Mouse (Mus musculus): Measurements from ENCODE around the gene Sema6d. TPM values are rescaled to one million over a fixed set of nuclear protein-coding genes. Genes with fewer than 3 reads are reported as not detected.

The Sema6d gene
- polyA plus RNA-seq, 1 experiment = 45.4 TPM

DNA sequence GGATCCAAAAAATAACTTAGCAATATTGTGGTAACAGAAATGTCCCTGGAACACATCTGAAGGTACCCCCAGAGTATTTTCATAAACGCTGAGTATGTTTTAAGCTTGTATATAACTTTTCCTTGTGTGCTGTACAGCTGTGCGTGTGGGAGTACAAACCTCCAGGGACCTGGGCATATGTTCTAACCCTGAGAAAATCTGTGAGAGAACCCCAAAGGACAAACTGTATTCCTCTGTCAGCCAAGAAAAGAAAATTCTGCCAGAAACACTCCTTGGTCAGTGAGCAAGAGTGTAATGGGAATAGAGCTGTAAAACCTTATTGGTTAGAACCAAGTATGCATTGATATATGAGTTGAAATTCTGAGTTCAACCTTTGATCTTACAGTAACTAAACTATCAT is 203.8 kb downstream of the Sema6d start:
- TF ChIP-seq CTCF (IDR thresholded peaks at IDR 0.05; ENCODE audit: borderline replicate concordance, extremely low read depth, insufficient read depth, insufficient read length) (no peak), POLR2A (IDR thresholded peaks at IDR 0.05; ENCODE audit: borderline replicate concordance, extremely low read depth, insufficient read depth, insufficient read length, poor library complexity, severe bottlenecking) (no peak)
- DNase-seq (ENCODE audit: low read depth) = no peak

DNA sequence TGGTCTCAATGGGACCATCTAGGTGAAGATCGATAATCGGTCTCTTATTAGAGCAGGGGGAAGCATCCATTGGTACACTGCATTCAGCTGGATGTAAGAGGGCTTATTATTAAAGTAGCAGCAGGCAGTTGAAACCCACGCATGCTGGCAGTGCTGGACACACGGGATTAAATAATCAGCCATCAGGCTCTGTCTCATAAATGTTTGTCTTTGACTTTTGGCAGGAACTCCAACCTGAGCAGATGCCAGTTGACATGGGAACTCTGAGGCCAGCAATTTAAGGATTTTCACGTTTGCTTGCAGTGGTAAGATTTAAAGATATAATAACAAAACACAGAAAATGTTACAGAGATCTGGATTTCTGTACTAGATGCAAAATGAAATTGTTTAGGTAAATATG is 208.6 kb downstream of the Sema6d start:
- TF ChIP-seq CTCF (IDR thresholded peaks at IDR 0.05; ENCODE audit: borderline replicate concordance, extremely low read depth, insufficient read depth, insufficient read length) (no peak), POLR2A (IDR thresholded peaks at IDR 0.05; ENCODE audit: borderline replicate concordance, extremely low read depth, insufficient read depth, insufficient read length, poor library complexity, severe bottlenecking) (no peak)

DNA sequence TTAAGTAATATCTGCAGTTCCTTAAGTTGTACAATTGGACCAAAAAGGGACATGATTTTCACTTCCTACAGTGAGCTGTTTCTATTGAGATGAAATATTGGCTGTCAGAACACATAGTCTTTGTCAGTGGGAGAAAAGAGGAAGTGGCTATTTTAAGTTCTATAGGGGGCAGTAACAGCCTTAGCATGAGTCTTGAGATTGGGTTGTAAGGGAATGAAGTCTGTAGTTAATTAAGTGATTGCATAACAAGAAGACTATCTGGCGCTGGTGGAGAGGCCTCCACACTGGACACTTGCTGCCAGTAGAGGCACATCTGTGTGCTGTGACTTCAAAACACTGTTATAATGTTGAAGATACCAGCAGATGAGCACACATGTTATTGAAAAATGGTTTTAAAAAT is 209.1 kb downstream of the Sema6d start:
- TF ChIP-seq CTCF (IDR thresholded peaks at IDR 0.05; ENCODE audit: borderline replicate concordance, extremely low read depth, insufficient read depth, insufficient read length) (no peak), POLR2A (IDR thresholded peaks at IDR 0.05; ENCODE audit: borderline replicate concordance, extremely low read depth, insufficient read depth, insufficient read length, poor library complexity, severe bottlenecking) (no peak)
- DNase-seq (ENCODE audit: low read depth) = peak; percentile 49

More for the DNA sequence above, 208.6 kb downstream of the Sema6d start:
- DNase-seq (ENCODE audit: low read depth) = peak; percentile 56

DNA sequence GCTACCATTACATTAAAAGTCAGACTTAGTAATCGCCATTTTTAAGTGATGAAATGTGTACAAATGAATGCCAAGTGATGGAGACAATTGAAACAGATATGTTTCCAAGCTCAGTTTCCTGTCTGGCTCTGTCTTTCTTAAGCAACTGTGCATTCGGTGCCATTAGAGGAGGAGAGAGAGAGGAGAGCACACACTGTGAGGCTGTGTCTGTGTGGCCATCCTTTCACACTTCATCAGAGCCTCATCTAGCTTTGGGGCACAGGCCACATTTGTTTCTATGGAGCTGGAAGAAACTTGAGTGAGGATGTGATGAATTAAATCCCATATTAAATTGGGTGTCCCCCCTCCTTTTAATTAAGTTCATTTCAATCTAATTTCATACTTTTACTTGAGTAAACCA is 218.8 kb downstream of the Sema6d start:
- no peak for DNase-seq (ENCODE audit: low read depth)
- TF ChIP-seq POLR2A (IDR thresholded peaks at IDR 0.05; ENCODE audit: borderline replicate concordance, extremely low read depth, insufficient read depth, insufficient read length, poor library complexity, severe bottlenecking) = no peak
- TF ChIP-seq CTCF (IDR thresholded peaks at IDR 0.05; ENCODE audit: borderline replicate concordance, extremely low read depth, insufficient read depth, insufficient read length) = no peak

DNA sequence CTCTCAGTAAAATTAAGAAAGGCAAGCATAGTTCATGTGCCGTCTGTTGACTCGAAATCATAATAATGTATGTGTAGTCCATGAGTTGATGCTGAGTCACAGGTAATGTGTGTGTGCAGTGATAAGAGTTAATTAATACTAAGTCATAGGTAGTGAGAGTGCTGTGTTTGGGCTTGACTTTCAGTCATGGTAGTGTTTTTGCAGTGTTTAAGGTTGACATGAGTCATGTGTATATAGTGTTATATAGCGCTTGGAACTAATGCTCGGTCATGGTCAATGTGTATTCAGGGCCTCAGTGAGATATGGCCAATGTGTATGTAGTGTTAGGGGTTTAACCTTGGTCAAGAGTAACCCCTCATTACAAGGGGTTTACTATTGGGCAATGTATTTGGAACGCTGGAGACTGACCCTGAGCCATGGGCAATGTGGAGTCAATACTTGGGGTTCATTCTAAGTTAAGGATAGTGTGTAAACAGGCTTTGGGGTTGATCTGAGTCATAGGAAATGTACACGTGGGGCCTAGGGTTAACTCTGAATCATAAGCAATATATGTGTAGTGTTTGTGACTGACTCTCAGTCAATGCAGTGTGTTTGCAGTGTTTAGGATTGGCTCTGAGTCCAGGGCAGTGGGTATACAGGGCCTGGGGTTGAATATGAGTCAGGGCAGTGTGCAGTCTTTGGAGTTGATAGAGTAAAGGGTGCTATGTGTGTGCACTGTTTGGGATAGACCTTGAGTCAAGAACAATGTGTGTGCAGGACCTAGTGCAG is 219.8 kb downstream of the Sema6d start:
- TF ChIP-seq POLR2A (IDR thresholded peaks at IDR 0.05; ENCODE audit: borderline replicate concordance, extremely low read depth, insufficient read depth, insufficient read length, poor library complexity, severe bottlenecking) (no peak), CTCF (IDR thresholded peaks at IDR 0.05; ENCODE audit: borderline replicate concordance, extremely low read depth, insufficient read depth, insufficient read length) (no peak)
- no peak for DNase-seq (ENCODE audit: low read depth)

DNA sequence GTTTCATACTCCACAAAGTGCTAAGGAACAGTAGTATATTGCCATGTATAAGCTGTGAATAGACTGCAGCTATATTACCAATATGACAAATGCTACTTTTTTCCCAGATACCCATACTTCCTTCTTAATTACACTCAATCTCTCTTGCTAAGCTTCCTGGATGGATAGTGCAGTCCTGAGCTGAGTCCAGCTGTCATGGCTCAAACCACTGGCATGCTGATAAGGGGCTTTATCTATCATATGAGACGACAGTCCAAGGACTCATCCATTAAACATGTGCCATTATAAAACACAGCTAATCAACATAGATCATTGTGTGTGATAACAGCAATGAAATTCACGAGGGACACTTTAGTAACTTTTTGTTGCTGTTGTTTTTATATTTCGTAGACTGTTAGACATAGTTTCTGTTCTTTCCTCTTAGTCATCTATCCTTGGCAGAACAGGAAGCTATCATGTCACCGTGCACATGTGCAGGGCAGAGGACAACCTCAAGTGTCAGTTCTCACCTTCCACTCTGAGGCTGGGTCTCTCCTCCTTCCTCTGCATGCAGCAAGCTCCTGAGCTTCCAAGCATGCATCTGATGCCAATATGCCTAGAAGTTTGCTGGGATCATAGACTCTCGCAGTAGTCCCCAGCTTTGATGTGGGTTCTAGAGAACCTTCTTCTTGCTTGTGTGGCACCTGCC is 232.9 kb downstream of the Sema6d start:
- DNase-seq (ENCODE audit: low read depth) = no peak
- TF ChIP-seq CTCF (IDR thresholded peaks at IDR 0.05; ENCODE audit: borderline replicate concordance, extremely low read depth, insufficient read depth, insufficient read length) (no peak), POLR2A (IDR thresholded peaks at IDR 0.05; ENCODE audit: borderline replicate concordance, extremely low read depth, insufficient read depth, insufficient read length, poor library complexity, severe bottlenecking) (no peak)

DNA sequence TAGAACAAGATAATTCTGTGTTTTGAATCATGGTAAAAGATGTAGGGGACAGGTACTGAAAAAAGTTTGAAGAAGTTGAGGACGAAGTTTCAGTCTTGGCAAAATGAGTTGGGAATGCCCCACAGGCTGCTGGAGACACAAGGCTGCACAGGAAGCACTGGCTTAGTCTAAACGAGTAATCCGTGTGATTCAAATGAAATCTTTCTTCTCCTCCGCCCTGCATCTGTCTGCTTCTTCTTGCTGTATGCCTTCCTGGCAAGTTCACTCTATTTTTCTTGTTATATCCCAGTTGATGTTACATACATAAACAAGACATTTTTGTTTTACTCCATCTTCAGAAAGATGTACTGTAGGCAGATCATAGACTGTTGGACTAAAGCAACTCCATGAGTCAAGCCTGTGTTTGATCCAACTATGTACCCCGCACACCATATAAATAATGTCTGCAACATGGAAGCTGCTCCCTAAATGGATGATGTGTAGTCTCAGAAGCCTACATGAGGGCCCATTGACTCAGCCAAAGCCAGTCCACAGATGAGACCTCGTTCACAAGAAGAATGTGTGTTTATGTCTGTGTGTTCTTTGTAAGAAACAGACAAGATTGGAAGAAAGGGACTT is 234.4 kb downstream of the Sema6d start:
- no peak for TF ChIP-seq POLR2A (IDR thresholded peaks at IDR 0.05; ENCODE audit: borderline replicate concordance, extremely low read depth, insufficient read depth, insufficient read length, poor library complexity, severe bottlenecking)
- TF ChIP-seq CTCF (IDR thresholded peaks at IDR 0.05; ENCODE audit: borderline replicate concordance, extremely low read depth, insufficient read depth, insufficient read length) = no peak

DNA sequence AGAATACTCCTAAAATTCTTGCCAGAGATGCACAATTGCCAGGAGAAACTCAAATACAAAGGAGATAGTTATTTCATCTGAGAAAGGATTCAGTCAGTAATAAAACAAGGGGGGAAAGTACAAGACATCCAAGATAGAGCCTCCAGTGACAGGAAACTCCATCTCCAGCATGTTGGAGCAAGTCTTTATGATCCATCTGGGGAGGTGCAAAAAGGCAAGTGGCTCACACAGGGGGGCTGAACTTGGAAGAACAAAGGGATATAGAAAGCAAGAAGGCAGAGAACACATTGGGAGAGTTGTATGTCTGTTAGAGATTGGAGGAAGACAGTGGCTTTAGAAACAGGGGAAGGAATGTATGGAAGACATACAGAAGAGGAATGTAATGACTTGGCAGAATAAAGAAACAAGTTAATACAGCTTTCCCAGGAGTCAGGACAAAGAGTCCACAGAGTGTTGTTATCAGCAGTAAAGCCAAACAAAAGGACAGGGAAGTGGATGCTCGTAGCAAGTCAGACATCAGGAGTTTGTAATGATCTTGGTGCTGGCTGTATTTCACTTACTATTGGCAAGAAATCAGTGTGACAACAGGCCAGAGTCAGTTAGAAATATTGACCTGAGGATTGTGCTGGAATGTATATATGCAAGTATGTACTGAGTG is 239.8 kb downstream of the Sema6d start:
- no peak for DNase-seq (ENCODE audit: low read depth)
- TF ChIP-seq POLR2A (IDR thresholded peaks at IDR 0.05; ENCODE audit: borderline replicate concordance, extremely low read depth, insufficient read depth, insufficient read length, poor library complexity, severe bottlenecking) = no peak
- TF ChIP-seq CTCF (IDR thresholded peaks at IDR 0.05; ENCODE audit: borderline replicate concordance, extremely low read depth, insufficient read depth, insufficient read length) = no peak

More for the DNA sequence above, 234.4 kb downstream of the Sema6d start:
- no peak for DNase-seq (ENCODE audit: low read depth)

DNA sequence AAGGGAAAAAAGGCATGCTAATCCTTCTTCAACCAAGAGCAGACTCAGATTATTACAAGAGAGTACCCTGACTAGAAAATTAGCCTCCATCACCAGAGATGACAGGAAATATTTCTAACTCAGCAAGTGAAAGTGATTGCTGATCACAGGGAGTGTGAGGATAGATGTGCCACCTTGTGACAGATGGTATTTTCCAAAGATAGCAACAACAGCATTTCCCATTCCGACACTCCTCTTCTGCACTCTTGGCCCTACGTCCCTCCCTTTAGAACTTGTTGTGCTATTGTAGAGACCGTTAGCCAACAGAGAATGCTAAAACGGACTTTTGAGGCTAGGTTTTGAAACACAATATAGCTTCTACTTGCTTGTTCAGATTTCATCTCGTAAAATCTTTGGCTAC is 243.1 kb downstream of the Sema6d start:
- DNase-seq (ENCODE audit: low read depth) = no peak
- TF ChIP-seq CTCF (IDR thresholded peaks at IDR 0.05; ENCODE audit: borderline replicate concordance, extremely low read depth, insufficient read depth, insufficient read length) (no peak), POLR2A (IDR thresholded peaks at IDR 0.05; ENCODE audit: borderline replicate concordance, extremely low read depth, insufficient read depth, insufficient read length, poor library complexity, severe bottlenecking) (no peak)

DNA sequence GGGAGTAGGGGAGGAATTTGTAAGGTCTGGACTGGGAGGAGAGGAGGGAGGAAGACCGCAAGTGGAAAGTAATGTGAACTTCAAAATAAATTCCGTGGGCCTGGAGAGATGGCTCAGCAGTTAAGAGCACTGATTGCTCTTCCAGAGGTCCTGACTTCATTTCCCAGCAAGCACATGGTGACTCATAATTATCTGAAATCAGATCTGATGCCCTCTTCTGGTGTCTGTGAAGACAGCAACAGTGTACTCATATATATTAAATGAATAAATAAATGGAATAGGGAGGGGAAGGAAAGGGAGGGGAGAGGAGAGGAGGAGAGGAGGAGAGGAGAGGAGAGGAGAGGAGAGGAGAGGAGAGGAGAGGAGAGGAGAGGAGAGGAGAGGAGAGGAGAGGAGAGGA is 244.9 kb downstream of the Sema6d start:
- peak; percentile 33 for DNase-seq (ENCODE audit: low read depth)

DNA sequence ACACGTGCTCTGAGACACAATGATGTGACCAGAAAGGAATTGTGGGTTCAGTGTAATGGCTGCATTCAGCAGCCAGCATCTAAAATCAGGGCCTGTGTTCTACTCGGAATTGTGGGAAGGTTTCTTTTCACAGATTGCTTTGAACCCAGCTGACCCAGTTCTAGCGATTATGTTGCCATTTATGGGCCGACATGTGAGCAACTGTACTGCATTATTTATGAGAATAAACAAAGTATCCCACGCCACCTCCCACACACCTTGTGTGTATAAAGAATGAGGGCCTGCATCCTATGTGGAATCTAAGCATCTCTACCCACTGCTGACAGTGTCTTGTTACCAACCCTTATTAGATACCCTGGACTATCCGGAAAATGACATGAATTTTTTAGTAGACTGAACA is 248.5 kb downstream of the Sema6d start:
- no peak for TF ChIP-seq POLR2A (IDR thresholded peaks at IDR 0.05; ENCODE audit: borderline replicate concordance, extremely low read depth, insufficient read depth, insufficient read length, poor library complexity, severe bottlenecking)
- no peak for TF ChIP-seq CTCF (IDR thresholded peaks at IDR 0.05; ENCODE audit: borderline replicate concordance, extremely low read depth, insufficient read depth, insufficient read length)
- peak; percentile 59 for DNase-seq (ENCODE audit: low read depth)

Measured in brain, embryonic 14.5 days (tissue).